Mouse (Mus musculus) T-helper 2 cell (primary cell): ENCODE results near the gene Tmem63c.

Experiments used
- in situ Hi-C: fragments of 300-600 bp; cut with MboI, MseI; formaldehyde crosslinking; loops from one replicate; pipeline ENCODE4 v1.15.1; 2025; ENCODE audit warnings: high pct_unique_total_duplicates

The Tmem63c gene

DNA sequence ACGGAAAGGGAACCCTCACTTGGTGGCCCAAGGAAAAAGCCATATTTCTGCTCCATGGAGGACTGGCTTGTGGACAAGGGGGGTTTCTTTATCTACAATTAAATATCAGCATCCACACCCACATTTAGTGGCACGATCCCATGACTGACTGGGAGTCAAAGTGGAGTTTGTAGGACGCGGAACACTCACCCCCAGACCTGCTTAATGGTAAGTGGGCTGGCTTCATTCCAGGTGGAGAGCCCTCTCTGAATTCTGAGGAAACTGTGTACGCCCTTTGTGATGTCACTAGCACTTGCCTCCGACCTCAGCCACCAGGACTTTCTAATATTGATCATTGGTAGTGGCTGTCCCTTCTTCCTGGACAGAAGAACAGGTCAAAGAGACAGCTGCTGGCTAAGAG lies at the start of gene Tmem63c:
Gene Tmem63c (plus strand): TSS at position 301 of the 400 bp plus-strand sequence.
- in situ Hi-C loops, result no loop called here

DNA sequence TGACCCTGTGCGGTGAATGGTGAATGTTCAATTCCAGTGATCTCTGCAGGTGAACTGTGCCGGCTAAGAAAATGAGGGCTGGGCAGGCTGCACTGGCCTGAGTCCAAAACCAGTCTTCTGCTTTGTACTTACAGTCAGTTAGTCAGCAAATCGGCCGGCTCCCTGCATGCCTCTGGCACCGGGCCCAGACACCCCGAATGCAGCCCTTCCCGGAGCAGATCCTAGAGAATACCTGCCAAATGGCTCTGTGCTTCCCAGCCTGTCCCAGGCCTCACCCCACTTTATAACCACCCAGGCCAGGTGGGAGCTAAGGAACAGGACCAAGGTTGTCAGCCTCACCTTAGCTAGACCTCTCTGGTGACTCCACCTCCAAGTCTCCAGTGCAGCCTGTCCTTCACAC lies 47.9 kb upstream of the Tmem63c start:
- in situ Hi-C loops, result no loop called here

DNA sequence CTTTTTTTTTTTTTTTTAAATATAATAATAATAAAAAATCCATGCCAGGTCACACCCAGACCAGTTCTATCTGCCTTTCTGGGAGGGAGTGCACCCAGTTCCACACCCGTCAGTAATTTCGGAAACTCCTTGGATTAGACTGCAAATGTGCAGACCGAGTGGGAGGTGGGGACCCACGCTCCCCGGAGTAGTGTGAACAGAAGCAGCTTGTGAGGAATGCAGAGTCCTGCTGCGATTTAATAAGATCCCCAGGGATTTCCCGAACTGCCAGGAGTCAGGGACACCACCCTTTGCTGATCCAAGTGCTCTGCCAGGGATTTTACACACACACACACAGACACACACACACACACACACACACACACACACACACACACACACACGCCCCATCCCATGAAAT lies 47.4 kb upstream of the Tmem63c start:
- in situ Hi-C loops, result no loop called here

DNA sequence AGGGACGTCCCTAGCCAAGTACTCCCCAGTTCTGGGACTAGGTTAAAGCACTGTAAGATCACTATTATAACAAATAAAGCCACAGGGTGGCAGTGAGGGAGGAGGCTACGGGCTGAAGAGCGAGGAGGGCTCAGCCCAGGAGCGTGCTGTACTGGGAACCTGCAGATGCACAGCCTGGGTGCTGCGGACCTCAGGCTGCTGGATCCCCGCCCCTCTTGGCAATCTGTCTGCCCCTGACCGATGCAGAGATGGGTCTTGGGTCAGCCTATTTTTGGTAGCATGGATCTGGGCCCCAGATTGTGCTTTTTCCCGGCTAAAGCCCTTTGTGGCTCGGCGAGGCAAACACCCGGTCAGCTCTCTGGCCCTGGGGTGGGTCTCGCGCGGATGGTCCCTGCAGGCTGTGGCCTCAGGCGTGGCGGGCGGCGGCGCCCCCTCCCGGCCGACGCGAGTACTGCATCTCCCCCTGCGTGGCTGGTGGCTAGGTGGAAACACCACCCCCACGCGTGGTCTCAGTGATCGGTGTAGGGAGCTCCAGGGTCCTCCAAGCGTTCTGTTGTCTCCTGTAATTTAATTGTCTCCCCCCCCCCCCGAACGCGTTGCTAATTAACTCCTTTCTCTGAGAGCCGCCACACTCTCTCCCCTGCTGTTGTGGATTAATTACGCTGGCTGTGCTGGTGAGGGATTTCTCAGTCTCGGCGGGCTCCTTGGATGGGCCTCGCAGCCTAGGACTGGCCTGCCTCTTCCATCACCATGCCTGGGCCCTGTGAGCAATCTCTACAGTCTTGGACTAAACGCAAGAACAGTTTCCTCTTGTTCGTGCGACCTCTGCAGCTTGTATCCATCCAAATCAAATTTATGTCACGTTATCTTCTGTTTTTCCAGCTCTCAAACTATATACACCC lies 46.5 kb upstream of the Tmem63c start:
- in situ Hi-C loops, result no loop called here

DNA sequence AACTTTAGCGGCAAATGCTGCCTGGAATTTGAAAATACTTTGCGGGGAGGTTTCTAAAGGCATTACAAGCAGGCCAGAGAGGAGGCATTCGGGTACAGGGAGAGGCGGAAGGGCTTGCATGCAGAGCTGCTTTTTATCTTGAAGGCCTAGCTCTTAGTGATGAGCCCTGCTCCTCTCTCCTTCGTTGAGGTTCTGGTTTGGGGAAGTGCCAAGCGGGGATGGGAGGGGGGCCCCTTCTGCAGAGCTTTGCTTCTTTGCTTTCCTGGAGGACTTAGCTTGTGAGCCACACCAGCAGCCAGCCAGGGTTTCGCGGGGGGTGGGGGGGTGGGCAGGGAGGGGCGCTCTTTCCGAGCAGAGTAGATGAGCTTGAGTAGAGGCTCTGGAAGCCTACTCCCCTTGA lies 45.4 kb upstream of the Tmem63c start:
- in situ Hi-C loops, result no loop called here

DNA sequence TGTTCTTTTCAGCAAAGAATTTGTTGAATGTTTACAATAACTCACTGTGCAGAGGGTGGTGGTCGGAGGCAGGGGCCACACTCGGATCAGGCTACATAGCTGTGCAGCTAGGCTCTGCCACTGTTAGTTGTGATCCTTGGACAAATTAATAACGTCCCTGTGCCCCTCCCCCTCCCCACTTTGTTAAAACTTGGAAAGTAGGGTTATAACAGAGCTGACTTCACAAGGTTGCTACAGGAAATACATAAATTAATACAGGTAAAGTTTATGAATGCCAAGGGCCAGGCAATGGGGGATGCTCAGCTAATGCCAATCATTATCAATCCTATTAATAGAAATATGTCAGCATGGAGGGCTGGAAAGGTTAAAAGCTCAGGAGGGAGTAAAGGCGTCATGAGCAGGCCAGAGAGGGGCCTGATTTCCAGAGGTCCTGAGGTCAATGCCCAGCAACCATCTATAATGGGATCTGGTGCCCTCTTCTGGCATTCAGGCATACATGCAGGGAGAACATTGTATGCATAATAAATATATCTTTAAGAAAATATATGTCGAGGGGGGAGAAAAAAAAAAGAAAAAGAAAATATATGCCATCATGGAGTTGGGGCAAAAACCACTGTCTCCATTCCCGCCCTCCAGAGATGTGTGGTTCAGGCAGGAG lies 44.5 kb upstream of the Tmem63c start:
- in situ Hi-C loops, result no loop called here

DNA sequence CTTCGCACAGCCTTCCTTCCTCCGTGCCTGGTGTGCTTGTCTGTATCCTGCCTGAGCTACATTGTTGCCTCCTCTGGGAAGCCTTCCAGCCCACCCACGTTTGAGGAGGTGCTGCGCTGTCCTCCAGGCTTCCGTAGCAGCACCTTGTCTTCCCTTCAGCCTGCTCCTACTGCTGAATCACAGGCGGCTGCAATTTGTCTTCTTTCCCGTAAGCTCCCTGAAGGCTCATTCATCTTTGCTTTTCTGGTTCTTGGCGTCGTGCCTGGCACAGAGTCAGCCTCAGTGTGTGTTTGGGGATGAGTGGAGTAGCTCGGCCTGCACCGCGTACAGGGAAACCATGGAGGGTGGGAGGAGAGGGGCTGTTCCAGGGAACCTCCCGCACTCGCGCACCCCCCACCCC lies 43.3 kb upstream of the Tmem63c start:
- in situ Hi-C loops, result no loop called here

DNA sequence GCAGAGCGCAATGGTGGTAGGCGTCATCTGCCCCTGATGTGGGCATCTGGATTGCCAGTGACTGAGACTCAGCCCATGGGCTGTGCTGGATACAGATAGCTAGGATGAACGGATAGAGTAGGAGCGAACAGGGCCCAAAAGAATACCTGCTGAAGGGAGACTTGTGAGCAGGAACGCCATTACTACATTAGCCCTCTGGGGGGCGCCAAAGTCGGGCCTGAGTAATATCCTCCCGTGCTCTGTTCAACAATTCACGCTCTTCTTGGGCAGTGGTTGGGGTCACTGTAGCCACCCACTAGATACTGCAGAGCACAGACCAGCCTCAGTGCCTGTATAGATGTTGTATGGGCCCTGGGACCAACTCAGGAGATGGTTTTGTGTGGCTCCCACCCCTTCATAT lies 40.0 kb upstream of the Tmem63c start:
- in situ Hi-C loops, result no loop called here

DNA sequence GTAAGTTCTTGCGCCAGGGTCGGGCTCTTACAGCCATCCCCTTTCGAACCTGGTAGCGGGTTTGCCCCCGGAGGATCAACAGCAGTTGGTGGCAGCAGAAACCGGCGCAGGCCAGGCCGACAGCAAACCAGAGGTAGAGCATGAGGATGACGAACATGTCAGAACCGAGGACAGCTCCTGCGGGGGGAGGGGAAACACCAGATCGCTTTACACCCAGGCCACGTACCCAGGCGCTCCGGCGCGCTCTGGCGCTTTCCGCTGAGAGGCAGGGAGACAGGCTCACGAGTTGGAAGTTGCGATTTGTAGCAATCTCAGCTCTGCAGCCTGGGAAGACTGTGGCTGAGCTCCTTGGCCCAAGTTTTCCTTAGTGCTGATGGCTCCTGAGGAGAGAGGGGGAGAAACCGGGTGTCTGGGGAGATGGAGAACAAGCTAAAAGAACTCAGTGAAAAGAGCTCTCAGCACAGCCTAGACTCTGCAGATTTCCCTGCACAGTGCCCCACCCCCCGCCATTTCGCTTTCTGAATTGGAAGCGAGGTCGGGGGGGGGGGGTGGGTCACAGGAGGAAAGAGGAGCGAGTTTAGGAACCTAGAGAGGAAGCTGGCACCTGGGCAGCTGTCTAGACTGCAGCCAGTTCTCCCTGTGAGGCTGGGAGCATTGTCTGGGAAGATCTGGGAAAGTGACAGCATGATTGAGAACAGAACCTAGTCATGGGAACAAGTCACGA lies 37.5 kb upstream of the Tmem63c start:
- in situ Hi-C loops, result no loop called here

DNA sequence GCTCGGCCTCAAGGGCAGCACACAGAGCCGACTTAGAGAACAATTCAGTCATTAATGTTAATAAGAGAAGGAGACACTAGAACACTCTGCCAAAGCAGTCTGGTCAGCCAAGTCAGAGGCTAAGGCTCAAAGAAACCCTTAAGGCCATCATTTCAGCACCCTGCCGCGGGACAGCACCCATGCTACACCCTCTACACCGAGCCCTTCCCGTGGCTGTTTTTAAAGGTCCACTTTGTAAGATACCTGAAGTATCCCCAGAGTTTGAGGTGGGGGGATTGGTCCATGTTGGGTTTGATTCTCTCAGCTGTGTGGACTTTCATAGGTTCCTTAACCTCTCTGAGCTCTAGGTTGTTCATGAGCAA lies 37.0 kb upstream of the Tmem63c start:
- in situ Hi-C loops, result no loop called here

DNA sequence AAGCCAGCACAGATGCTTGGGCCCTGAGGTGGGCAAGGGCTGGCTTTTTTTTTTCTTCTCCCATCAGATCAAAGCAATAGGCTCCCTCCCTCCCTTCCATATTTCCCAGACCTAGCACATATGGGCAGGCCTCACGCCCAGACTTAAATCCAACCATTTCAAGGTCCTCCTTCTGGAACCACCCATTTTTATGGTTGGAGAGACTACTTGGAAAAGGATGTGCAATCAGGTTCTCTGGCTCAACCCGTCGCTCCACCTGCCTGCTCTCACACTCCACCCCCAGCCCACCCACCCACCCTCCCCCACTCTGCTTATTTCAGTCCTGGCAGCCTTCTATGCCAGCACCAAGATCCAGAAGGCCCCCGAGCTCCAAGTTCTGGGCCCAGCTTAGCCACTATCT lies 34.6 kb upstream of the Tmem63c start:
- in situ Hi-C loops, result no loop called here

DNA sequence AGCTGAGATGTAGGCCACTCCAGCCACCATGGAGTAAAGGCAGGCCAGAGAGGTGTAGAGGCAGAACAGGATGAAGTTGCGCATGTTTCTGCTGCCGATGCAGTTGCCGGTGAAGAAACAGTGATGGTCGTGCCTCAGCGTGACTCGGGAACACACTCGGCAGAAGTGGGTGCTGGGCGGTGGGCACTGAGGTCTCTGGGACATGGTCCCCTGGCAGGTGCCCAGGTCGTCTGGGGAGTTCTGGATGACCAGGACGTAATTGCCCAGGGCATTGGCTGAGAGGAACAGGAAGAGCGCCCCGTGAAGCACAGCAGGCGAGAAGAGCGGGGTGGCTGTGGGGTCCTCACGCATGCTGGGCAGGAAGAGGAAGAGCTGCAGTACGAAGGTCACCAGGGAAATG lies 32.9 kb upstream of the Tmem63c start:
- in situ Hi-C loops, result no loop called here

DNA sequence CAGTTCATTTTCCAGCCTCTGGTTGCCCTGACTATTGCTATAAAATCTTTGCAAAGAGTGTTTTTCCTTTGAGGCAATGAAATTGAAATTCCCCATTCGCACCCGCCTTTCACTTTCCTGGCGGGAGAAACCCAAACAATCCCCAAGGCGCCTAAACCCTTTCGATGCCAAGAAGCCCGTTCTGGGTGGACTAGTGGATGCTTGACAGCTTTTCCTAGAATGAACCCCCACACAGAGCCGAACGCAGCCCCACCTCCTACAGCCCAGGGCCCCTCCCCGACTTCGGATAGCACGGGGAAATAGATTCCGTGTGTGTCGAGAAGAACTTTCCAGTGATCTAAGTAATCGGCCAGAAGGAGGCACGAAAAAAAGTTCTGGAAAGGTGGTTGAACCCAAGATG lies 31.8 kb upstream of the Tmem63c start:
- in situ Hi-C loops, result no loop called here

DNA sequence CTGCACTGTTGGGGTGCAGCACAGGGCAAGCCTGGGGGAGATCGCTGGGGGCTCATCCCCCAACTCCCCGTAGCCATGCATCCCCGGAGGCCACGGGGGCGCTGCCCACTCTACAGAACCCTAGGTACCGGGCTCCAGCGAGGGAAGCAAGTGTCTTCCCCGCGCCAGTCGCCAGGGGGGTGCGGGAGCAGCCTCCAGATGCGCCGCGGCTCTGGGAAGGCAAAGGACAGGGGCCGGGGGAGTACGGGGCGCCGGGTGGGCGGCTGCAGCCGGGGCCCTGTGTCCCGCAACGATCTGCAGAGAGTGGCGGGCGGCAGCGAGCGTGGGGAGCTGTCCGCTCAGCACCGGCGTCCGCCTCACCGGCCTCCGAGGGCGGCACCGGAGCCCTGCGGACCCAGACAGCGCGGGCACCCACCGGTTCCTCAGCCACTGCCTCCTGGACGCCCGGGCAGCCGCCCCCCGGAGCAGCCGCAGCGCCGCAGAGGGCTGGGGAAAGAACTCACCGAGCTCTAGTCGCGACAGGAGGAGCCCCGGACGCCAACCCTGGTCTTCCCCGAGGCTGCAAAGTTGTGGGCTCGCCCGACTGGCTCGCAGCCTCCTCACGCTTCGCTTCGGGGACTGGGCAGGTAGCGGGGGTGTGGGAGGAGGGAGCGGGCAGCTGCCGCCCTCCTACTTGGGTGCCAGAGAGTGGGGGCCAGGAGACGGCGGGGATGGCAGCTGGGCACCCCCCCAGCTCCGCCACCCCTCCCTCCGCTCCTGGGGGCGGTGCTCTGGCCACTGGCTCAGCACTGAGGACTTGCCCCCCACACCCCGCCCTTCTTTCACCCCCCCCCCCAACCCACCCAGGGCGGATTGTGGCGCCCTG lies 31.0 kb upstream of the Tmem63c start, which contains the start of gene Zdhhc22:
Gene Zdhhc22 (minus strand): TSS at position 541 of the 865 bp plus-strand sequence.
- in situ Hi-C loops, result no loop called here

DNA sequence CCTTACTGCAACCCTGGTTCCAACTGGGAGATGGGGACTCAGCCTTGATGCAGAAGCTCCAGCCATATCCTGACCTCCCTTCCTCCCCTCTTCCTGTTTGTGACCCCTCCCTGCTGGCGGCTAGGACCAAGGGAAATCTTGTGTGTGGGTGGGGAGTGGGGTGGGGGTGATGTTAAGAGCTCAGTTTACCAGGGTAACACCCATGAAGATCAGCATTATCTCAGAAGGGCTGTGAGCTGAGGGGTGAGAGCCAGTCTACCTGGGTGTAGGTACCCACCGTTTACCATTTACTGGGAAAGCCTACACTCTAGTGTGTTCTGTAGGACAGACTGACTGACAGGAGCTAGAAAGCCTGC lies 30.4 kb upstream of the Tmem63c start:
- in situ Hi-C loops, result no loop called here

DNA sequence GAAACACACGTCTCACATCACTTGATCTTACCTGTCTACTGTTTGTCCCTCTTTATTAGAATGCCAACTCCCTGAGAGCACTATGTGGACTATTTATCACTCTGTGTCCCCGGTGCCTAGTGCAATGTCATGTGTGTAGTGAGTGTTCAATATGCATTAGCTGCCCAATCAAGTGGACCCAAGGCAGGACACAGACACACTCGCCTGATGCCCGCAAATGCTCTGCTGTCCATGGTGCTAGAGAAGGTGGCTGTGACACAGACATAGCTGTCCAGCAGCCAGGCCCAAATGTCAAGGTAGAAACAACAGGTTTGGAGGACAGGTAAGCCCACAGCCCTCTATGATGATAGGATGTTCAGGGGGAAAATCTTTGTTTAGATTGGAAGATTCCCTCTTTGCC lies 27.0 kb upstream of the Tmem63c start:
- in situ Hi-C loops, result no loop called here

DNA sequence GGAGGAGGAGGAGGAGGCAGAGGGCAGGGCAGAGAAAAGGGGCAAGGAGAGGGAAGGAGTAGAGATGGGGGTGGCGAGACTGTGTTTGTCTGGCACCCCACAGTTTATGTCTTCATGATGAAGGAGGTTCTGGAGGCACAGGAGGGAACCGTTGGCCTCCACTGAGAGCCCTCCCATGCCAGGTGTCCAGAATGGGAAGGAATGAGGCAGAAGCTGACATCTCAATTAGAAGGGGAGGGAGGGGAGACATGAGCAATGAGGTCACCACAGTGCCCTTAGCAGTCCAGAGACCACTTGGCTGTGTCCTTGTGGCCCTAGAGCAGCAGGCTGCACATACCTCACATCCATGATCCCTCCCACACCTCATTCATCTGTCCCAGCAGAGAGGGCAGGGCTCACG lies 26.4 kb upstream of the Tmem63c start:
- in situ Hi-C loops, result no loop called here

DNA sequence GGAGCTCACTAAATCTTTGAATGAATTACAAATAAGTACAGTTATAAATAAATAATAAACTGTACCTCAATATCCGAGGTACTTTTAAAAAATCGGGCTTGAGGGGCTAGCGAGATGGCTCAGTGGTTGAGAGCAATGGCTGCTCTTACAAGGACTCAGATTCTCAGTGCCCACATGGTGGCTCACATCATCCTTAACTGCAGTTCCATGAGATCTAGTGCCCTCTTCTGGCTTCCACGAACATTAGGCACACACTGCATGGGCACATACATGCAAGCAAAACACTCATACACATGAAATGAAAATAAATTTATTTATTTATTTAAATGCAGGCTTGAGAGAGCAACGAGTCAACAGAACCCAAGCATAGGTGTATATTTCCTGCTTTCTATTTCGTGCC lies 25.2 kb upstream of the Tmem63c start:
- in situ Hi-C loops, result no loop called here

DNA sequence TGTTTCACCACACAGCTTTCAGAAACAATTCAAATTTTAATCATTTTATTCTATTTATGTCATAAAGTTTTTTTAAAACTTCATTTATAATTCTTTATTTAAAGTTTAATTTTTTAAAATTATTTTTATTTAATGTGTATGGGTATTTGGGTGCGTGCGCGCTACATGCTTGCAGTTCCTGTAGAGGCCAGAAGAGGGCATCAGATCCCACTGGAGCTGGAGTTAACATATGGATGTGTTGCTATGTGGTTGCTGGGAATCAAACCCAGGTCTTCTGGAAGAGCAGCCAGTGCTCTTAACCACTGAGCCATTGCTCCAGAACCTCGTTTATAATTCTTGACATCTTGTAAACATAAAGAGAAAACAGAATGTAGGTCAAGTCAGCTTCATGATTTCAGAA lies 22.4 kb upstream of the Tmem63c start:
- in situ Hi-C loops, result no loop called here

DNA sequence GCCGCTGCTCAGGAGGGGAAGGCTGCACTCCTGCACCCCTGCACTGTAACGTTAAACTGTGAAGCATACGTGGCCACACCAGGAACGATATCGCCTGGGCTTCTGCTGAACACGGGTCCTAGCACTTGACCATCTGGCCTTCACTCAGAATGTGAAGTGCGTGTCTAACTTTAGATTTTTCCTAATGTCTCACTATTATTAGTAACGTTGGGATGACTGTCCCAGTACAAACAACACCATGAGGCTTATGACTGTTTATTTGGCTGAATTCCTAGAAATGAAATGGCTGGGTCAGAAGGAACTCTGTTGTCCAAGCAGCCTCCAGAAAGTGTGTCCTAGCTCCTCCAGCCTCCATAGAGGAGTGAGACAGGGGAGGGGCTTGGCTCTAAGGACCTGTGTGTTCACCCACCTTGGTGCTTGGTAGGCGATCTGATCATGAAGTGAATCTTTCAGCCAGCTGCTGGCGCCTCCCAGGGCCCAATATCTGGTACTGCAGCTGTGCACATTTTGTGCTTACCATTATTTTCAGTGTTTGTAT lies 21.8 kb upstream of the Tmem63c start:
- in situ Hi-C loops, result no loop called here

DNA sequence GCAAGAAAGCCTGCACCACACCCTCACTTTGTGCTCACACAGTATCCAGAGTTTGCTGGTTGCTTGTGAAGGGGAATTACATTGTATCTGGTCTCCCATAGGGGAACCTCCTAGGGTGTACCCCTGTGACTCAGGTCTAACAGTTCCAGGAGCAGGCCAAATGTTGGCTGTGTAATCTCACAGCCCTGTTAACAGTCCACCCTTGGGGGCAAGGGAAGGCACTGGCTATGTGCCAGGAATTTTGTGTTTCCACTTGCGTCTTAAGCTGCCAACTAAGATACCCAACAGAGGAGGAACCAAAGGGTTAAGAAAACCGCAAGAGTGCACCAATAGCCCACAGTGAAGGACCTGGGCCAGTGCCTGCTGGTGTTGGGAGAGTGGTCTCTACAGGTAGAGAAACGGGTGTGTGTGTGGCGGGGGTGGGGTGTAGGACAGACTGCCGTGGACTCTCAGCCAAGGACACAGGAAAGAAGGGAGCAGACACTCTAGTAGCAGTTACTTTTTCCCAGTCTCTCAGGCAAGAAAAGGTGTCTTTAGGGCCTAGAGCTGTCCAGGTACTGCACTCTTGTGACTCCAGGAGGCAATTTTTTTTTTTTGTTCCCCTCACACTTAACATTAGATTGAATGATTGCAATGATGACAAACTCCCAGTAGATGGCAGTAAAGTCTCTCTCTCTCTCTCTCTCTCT lies 20.8 kb upstream of the Tmem63c start:
- in situ Hi-C loops, result no loop called here
